Mouse (Mus musculus) CH12.LX (cell line): ENCODE results near the gene Hist2h3c1.

Source experiments
- CHD2 ChIP-seq: IDR thresholded peaks from 2 replicates; pipeline ENCODE4 v1.6.1; 2011; ENCODE audit warnings: low read length, improper control_type of control experiment
- CTCF ChIP-seq, 2 experiments: IDR thresholded peaks in 1 of 2; conservative IDR thresholded peaks in 1 of 2; 2 replicates each; pipeline ENCODE4 v1.5.1; 2011 to 2012; ENCODE audit warnings: low read depth in 2 of 2, low read length in 2 of 2, improper control_type of control experiment in 1 of 2, inconsistent platforms in 1 of 2, mild to moderate bottlenecking in 1 of 2, moderate library complexity in 1 of 2
- ELF1 ChIP-seq: IDR thresholded peaks from 2 replicates; pipeline ENCODE4 v1.6.1; 2014; ENCODE audit warnings: low read depth, mild to moderate bottlenecking, inconsistent platforms, low read length, improper control_type of control experiment
- JUND ChIP-seq: conservative IDR thresholded peaks from 2 replicates; pipeline ENCODE4 v1.6.1; 2011; ENCODE audit warnings: low read depth, low read length, improper control_type of control experiment
- MAZ ChIP-seq: IDR thresholded peaks from 2 replicates; pipeline ENCODE4 v1.6.1; 2012; ENCODE audit warnings: low read depth, mild to moderate bottlenecking, inconsistent platforms, low read length, improper control_type of control experiment, moderate library complexity
- POLR2A ChIP-seq: IDR thresholded peaks from 2 replicates; pipeline ENCODE4 v1.6.1; 2011; ENCODE audit warnings: low read depth, mild to moderate bottlenecking, improper control_type of control experiment, low read length
- SIN3A ChIP-seq: IDR thresholded peaks from 2 replicates; pipeline ENCODE4 v1.6.1; 2012; ENCODE audit warnings: low read length, improper control_type of control experiment, inconsistent platforms
- TBP ChIP-seq: conservative IDR thresholded peaks from 2 replicates; pipeline ENCODE4 v1.6.1; 2011; ENCODE audit warnings: low read depth, low read length, improper control_type of control experiment
- USF1 ChIP-seq: IDR thresholded peaks from 2 replicates; pipeline ENCODE4 v1.6.1; 2014; ENCODE audit warnings: low read depth, mild to moderate bottlenecking, inconsistent platforms, low read length, improper control_type of control experiment
- ZMIZ1 ChIP-seq: IDR thresholded peaks from 2 replicates; pipeline ENCODE4 v1.6.1; 2012; ENCODE audit warnings: low read depth, mild to moderate bottlenecking, inconsistent platforms, low read length, improper control_type of control experiment

DNA sequence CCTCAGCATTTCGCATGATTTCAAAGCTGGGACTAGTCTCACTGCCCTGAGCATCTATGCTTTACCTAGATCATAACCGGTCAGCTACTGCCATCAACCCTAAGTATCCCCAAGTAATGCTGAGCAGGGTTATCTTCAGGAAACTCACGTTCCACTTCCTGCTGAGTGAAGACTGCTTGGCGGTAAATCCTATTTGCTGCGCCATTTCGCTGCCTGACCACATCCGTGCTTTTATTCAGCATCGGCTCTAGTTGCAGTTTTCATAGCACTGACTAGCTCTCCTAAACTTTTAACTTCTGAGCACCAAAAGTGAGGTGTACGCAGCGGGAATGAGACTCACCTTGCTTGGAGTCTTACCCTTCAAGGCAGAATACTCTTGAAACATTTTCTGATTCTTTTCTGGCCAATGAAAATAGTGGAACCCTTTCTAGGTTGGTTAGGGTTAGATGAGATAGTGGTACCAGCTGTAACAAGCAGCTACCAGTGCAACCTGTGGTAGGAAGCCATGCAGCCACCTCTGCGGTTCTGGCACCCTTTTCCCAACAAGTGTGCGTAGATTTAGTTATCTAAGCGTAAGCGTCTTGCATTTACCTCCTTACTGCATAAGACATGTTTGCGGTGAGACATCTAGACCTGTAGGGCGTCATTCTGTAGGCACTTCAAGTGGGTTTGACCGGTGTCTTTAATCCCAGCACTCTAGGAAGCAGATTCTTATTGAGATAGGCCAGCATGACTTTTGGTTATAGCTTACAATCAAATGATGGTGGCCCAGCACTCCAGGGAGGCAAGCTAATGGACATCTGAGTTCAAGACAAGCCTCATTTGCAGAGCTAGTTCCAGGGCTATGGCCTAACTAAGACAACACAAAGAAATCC, 27.3 kb downstream of the Hist2h3c1 start:
- no peak for TF ChIP-seq MAZ
- TF ChIP-seq POLR2A, result no peak
- no peak for TF ChIP-seq USF1
- TF ChIP-seq CHD2, result no peak
- no peak for TF ChIP-seq SIN3A
- no peak for TF ChIP-seq CTCF (conservative IDR thresholded peaks at IDR 0.05 in 1 of 2, IDR thresholded peaks at IDR 0.05 in 1 of 2; ENCODE audit: low read depth in 2 of 2, low read length in 2 of 2)
- TF ChIP-seq JUND, result no peak
- no peak for TF ChIP-seq TBP
- no peak for TF ChIP-seq ELF1
- no peak for TF ChIP-seq ZMIZ1
